Comparison of ENCODE assay signal across 8 mouse cellular contexts in the genomic region with DNA sequence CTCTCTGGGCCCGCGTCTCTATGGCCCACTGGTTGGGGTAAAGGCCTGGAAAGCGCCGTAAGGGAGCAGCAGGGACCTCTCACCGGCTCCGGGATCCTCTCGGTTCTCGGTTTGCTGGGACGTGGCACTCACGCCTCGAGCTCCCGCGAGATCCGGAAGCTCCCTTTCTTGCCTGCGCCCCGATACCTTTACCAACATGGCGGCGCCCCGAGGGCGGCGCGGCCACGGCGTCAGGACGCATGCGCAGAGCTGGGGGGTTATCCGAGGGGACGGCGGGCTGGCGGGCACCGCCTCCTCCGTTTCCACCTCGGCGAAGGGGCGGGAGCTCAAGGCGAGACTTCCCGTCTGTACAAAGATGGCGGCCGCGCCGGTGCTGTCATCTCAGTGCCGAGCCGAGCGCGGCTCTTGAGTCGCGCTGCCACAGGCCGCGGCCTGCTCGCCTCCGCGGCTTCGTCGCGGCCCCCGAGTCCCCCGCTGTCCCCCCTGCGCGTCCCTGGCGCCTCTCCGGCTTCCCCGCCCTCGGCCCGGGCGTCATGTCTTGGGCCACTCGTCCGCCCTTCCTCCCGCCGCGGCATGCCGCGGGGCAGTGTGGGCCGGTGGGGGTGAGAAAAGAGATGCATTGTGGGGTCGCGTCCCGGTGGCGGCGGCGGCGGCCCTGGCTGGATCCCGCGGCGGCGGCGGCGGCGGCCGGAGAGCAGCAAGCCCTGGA. TPM values are rescaled to one million over a fixed set of nuclear protein-coding genes. Genes with fewer than 3 reads are reported as not detected.
A peak's percentile ranks its signal among the peaks of the same experiment; 100 is the strongest.
DNase-seq lines count a peak whose midpoint lies in the region; ATAC-seq lines count a peak whose summit lies in the region.

A gene (minus strand): TSS at position 218 of the 709 bp plus-strand sequence.
A gene (plus strand): TSS at position 348 of the 709 bp plus-strand sequence.

- no peaks in the 10 kb centered on the region for H3K9me3 ChIP-seq in hindbrain, embryonic 15.5 days

- peak; percentile 99 for DNase-seq in T-cell, adult 2 months (ENCODE audit: low spot score)
- DNase-seq in cerebellum, postnatal 36 days, result peak; percentile 97 to 99
- peak; percentile 98 for DNase-seq in frontal cortex, postnatal 36 days (ENCODE audit: low spot score in 2 of 2)
- peak; percentile 96 for DNase-seq in left cerebral cortex, adult 11 months (ENCODE audit: low spot score)
- peak; percentile 99 to 100 for DNase-seq in lung, postnatal 4 days
- DNase-seq in retina, postnatal 7 days (ENCODE audit: low read depth, low spot score), result peak; percentile 99
- DNase-seq in urinary bladder, adult 2 months (ENCODE audit: low spot score), result peak; percentile 99

- H3K36me3 ChIP-seq in hindbrain, embryonic 15.5 days, result peaks cover 34% of the 10 kb centered on the region

- H3K4me2 ChIP-seq in hindbrain, embryonic 15.5 days, result peak within 1 kb of the TSS; percentile 96

- peak within 1 kb of the TSS; percentile 64 for H3K4me3 ChIP-seq in hindbrain, embryonic 15.5 days

- H3K9ac ChIP-seq in hindbrain, embryonic 15.5 days, result peak within 1 kb of the TSS; percentile 94

- H3K4me1 ChIP-seq in hindbrain, embryonic 15.5 days (replicated peaks), result peaks cover 63% of the 10 kb centered on the region

- peak; percentile 85 for ATAC-seq in hindbrain, embryonic 15.5 days (ENCODE audit: low FRiP score, low read depth)

- WGBS in hindbrain, embryonic 15.5 days, result under 1% methylated on average over 72 of the region's 88 CpGs

- H3K27me3 ChIP-seq in hindbrain, embryonic 15.5 days, result no peaks in the 10 kb centered on the region

- H3K27ac ChIP-seq in hindbrain, embryonic 15.5 days (replicated peaks), result peak within 1 kb of the TSS; percentile 98

RNA-seq across cellular contexts. Expression of the first gene that starts in this region (rescaled TPM):
- polyA plus RNA-seq in hindbrain, embryonic 15.5 days (2015; fragmentation: Nextera tagmentation; extraction: Ambion mirVana), result 166 and 176 TPM in 2 replicates
- 106 and 110 TPM in 2 replicates for polyA plus RNA-seq in urinary bladder, adult 2 months (2012; rRNA removed)

RNA-seq across cellular contexts. Expression of the second gene that starts in this region (rescaled TPM):
- polyA plus RNA-seq in hindbrain, embryonic 15.5 days (2015; fragmentation: Nextera tagmentation; extraction: Ambion mirVana), result 57.8 and 61.1 TPM in 2 replicates
- 47.7 and 53.1 TPM in 2 replicates for polyA plus RNA-seq in urinary bladder, adult 2 months (2012; rRNA removed)

Comparison
In these comparisons a context has a peak if more than half of its experiments do, and no peak if none do; other contexts are left out.
1. Peak in every context shown above with its lines: DNase-seq, ATAC-seq, H3K4me3 ChIP-seq and H3K27ac ChIP-seq.